Mouse (Mus musculus) liver, embryonic 14.5 days (tissue): ENCODE measurements around the gene Arap1.

Experiments used
- CTCF ChIP-seq: IDR thresholded peaks from 2 replicates; pipeline ENCODE4 v1.5.1; 2016; ENCODE audit warnings: antibody characterized with exemption, low read depth, control low read depth
- EP300 ChIP-seq: IDR thresholded peaks from 2 replicates; pipeline ENCODE4 v1.6.1; 2016; ENCODE audit warnings: antibody characterized with exemption, low read depth

DNA sequence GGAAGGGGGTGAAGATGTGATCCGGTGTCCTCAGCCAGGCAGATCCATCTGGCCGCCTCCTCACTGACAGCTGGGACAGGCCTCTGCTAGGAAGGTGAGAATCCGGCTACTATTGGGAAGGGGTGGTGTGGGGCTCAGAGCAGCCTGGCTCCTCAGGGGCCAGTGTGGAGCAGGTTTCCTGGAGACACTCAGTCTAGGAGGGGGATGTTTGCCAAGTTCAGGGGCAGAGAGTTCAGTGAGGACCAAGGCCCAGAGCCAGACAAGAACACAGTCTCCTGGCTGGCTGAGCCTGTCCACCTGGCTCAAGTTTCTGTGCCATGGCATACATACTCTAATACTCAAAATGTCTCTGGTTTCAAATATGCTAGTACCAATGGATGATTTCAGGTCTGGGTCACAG is 10.5 kb upstream of the Arap1 start:
- no peak for TF ChIP-seq EP300
- no peak for TF ChIP-seq CTCF
